Comparison of ENCODE assay signal across 24 mouse cellular contexts in genomic region chr8:86338574-86339264, GRCm38 (mm10).
DNase-seq lines count a peak whose midpoint lies in the region; ATAC-seq and TF ChIP-seq lines count a peak whose summit lies in the region.
"Had no signal": no experiment of that assay in that cellular context is flagged by ENCODE, and none has a peak within 500 bp of the region (broad histone marks: within the 10 kb centered on the region; RNA-seq: fewer than 3 reads in every experiment).

No protein-coding gene starts in this region.

- H3K36me3 ChIP-seq in forebrain, embryonic 15.5 days = no peaks in the 10 kb centered on the region
- H3K36me3 ChIP-seq in forebrain, embryonic 11.5 days (ENCODE audit: control insufficient read depth, insufficient read depth, low read length) = no peaks in the 10 kb centered on the region
- no peaks in the 10 kb centered on the region for H3K36me3 ChIP-seq in hindbrain, embryonic 15.5 days
- H3K36me3 ChIP-seq: G1E; limb, embryonic 13.5 days; lung, embryonic 15.5 days had no signal

- H3K4me1 ChIP-seq in forebrain, embryonic 15.5 days = peaks cover 17% of the 10 kb centered on the region
- no peaks in the 10 kb centered on the region for H3K4me1 ChIP-seq in forebrain, embryonic 11.5 days (replicated peaks; ENCODE audit: control insufficient read depth, insufficient read depth, low read length)
- H3K4me1 ChIP-seq in hindbrain, embryonic 15.5 days (replicated peaks) = peaks cover 27% of the 10 kb centered on the region

- DNase-seq in forebrain, embryonic 11.5 days (ENCODE audit: low spot score) = no peak
- DNase-seq in layer of hippocampus, adult 2 months (ENCODE audit: low spot score in 2 of 2) = no peak
- DNase-seq in layer of hippocampus, adult 9-10 months (ENCODE audit: low spot score) = no peak
- DNase-seq in MN1 (ENCODE audit: low spot score) = peak; percentile 50
- no peak for DNase-seq in kidney, adult 8-10 months
- DNase-seq: adrenal gland, postnatal 14 days; cerebellum, adult 18-20 months; gastrocnemius, postnatal 14 days; heart, postnatal 14 days; kidney, adult 9 months; kidney, postnatal 10 days; right cerebral cortex, adult 18-20 months; spleen, adult 18-20 months; thymus, postnatal 25 days had no signal

- no peak overlapping the region for H3K9ac ChIP-seq in forebrain, embryonic 15.5 days (replicated peaks)
- no peak overlapping the region for H3K9ac ChIP-seq in forebrain, embryonic 11.5 days (ENCODE audit: low read length)
- no peak overlapping the region for H3K9ac ChIP-seq in hindbrain, embryonic 15.5 days
- H3K9ac ChIP-seq: limb, embryonic 13.5 days; lung, embryonic 15.5 days had no signal

- ATAC-seq in forebrain, embryonic 15.5 days (replicated peaks) = 0 out of 2 replicates have a peak, but pooled peaks have one; percentile 41
- no peak for ATAC-seq in forebrain, embryonic 11.5 days (replicated peaks; ENCODE audit: low FRiP score)
- peak; percentile 48; the same call in 1 of the 2 replicates for ATAC-seq in hindbrain, embryonic 15.5 days (ENCODE audit: low FRiP score, low read depth)
- ATAC-seq: intestine, embryonic 16.5 days; Patski had no signal

- peak overlapping the region; percentile 68 for H3K27ac ChIP-seq in forebrain, embryonic 15.5 days (replicated peaks)
- no peak overlapping the region for H3K27ac ChIP-seq in forebrain, embryonic 11.5 days (ENCODE audit: low read depth, low read length)
- peak overlapping the region; percentile 77 for H3K27ac ChIP-seq in layer of hippocampus, adult 2 months
- H3K27ac ChIP-seq in hindbrain, embryonic 15.5 days (replicated peaks) = peak overlapping the region; percentile 63; the same call in 1 of the 2 replicates
- H3K27ac ChIP-seq: limb, embryonic 13.5 days; lung, embryonic 15.5 days had no signal

- no peaks in the 10 kb centered on the region for H3K9me3 ChIP-seq in forebrain, embryonic 15.5 days
- H3K9me3 ChIP-seq in forebrain, embryonic 11.5 days (ENCODE audit: control insufficient read depth, low read length) = no peaks in the 10 kb centered on the region
- no peaks in the 10 kb centered on the region for H3K9me3 ChIP-seq in hindbrain, embryonic 15.5 days
- H3K9me3 ChIP-seq: G1E; limb, embryonic 13.5 days; lung, embryonic 15.5 days had no signal

- no peak overlapping the region for H3K4me2 ChIP-seq in forebrain, embryonic 15.5 days (replicated peaks)
- no peak overlapping the region for H3K4me2 ChIP-seq in forebrain, embryonic 11.5 days (ENCODE audit: low read depth, low read length, severe bottlenecking)
- H3K4me2 ChIP-seq in hindbrain, embryonic 15.5 days = no peak overlapping the region
- H3K4me2 ChIP-seq: limb, embryonic 13.5 days; liver, embryonic 11.5 days; lung, embryonic 15.5 days; midbrain, embryonic 11.5 days had no signal

- no peak for TF ChIP-seq CTCF in layer of hippocampus, adult 2 months (conservative IDR thresholded peaks at IDR 0.05)

- no peaks in the 10 kb centered on the region for H3K27me3 ChIP-seq in forebrain, embryonic 15.5 days
- no peaks in the 10 kb centered on the region for H3K27me3 ChIP-seq in forebrain, embryonic 11.5 days (ENCODE audit: control insufficient read depth, insufficient read depth, low read length)
- H3K27me3 ChIP-seq in hindbrain, embryonic 15.5 days = no peaks in the 10 kb centered on the region
- H3K27me3 ChIP-seq: limb, embryonic 13.5 days; lung, embryonic 15.5 days; Patski had no signal

- WGBS in forebrain, embryonic 15.5 days = 54% methylated on average over 18 of the region's 18 CpGs
- 82% methylated on average over 18 of the region's 18 CpGs for WGBS in forebrain, embryonic 11.5 days
- WGBS in hindbrain, embryonic 15.5 days = 66% methylated on average over 18 of the region's 18 CpGs

- no peak overlapping the region for H3K4me3 ChIP-seq in forebrain, embryonic 15.5 days
- no peak overlapping the region for H3K4me3 ChIP-seq in forebrain, embryonic 11.5 days (ENCODE audit: low read depth, low read length)
- no peak overlapping the region for H3K4me3 ChIP-seq in layer of hippocampus, adult 2 months
- H3K4me3 ChIP-seq in hindbrain, embryonic 15.5 days = no peak overlapping the region
- H3K4me3 ChIP-seq: erythroblast, embryonic 14.5 days; limb, embryonic 13.5 days; lung, embryonic 15.5 days had no signal
